ENCODE assay signal across 27 mouse cellular contexts in the genomic region with DNA sequence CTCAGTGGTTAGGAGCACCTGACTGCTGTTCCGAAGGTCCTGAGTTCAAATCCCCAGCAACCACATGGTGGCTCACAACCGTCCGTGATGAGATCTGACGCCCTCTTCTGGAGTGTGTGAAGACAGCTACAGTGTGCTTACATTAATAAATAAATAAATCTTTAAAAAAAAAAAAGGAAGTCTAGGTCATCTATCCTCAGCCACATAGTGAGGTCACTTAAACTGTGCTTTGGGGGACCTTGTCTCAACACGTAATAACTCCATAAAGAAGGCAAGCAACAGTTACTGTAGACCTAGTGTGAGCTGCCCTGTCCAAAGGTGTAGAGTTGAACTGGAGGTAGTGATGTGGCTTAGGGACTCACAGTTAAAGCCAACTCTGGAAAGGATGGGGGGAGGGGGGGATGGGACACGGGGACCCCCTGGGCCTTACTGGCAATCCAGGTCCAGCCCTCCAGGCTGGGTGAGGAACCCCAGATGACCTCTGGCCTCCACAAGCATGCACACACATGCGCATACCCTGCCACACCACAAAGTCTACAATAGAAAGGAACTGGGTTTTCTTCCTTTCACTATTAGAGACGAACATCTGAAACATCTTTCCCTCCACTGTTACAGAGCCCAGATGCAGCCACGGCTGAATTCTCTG. TPM values are rescaled to one million over a fixed set of nuclear protein-coding genes. Genes with fewer than 3 reads are reported as not detected.
A peak's percentile ranks its signal among the peaks of the same experiment; 100 is the strongest.
DNase-seq lines count a peak whose midpoint lies in the region; ATAC-seq and TF ChIP-seq lines count a peak whose summit lies in the region.
"Had no signal": no experiment of that assay in that cellular context is flagged by ENCODE, and none has a peak within 500 bp of the region (broad histone marks: within the 10 kb centered on the region; RNA-seq: fewer than 3 reads in every experiment).

No protein-coding gene starts in this region.

- WGBS in hindbrain, postnatal 0 days = 77% methylated on average over 9 of the region's 9 CpGs
- WGBS in hindbrain, embryonic 16.5 days = 80% methylated on average over 9 of the region's 9 CpGs

- no peak for TF ChIP-seq POLR2A in bone marrow macrophage, adult 2 months (IDR thresholded peaks at IDR 0.05; ENCODE audit: borderline replicate concordance, low read depth, low read length)

- ATAC-seq in hindbrain, postnatal 0 days = no peak
- ATAC-seq in hindbrain, embryonic 16.5 days = no peak
- ATAC-seq: activated CD4-positive, CD25-positive, alpha-beta regulatory T cell, adult 4 months; forebrain, embryonic 15.5 days; midbrain, embryonic 16.5 days had no signal

- H3K27me3 ChIP-seq in hindbrain, postnatal 0 days (ENCODE audit: insufficient read depth, low read length) = no peaks in the 10 kb centered on the region
- no peaks in the 10 kb centered on the region for H3K27me3 ChIP-seq in hindbrain, embryonic 16.5 days (replicated peaks; ENCODE audit: control insufficient read depth, insufficient read depth, low read length)
- H3K27me3 ChIP-seq: forebrain, embryonic 15.5 days; heart, embryonic 12.5 days; kidney, embryonic 15.5 days; limb, embryonic 15.5 days; stomach, embryonic 15.5 days had no signal

- H3K9ac ChIP-seq in hindbrain, postnatal 0 days (replicated peaks; ENCODE audit: low read length) = no peak overlapping the region
- H3K9ac ChIP-seq in hindbrain, embryonic 16.5 days (ENCODE audit: low read depth, low read length) = no peak overlapping the region
- H3K9ac ChIP-seq: forebrain, embryonic 15.5 days; heart, embryonic 12.5 days; kidney, embryonic 15.5 days; limb, embryonic 15.5 days; liver, embryonic 15.5 days; lung, embryonic 14.5 days; stomach, embryonic 15.5 days had no signal

- H3K9me3 ChIP-seq in hindbrain, postnatal 0 days (ENCODE audit: low read length) = no peaks in the 10 kb centered on the region
- H3K9me3 ChIP-seq in hindbrain, embryonic 16.5 days (ENCODE audit: control insufficient read depth, low read length) = no peaks in the 10 kb centered on the region
- H3K9me3 ChIP-seq: forebrain, embryonic 15.5 days; heart, embryonic 12.5 days; hindbrain, embryonic 10.5 days; kidney, embryonic 15.5 days; limb, embryonic 15.5 days; liver, embryonic 15.5 days; stomach, embryonic 15.5 days had no signal

- no peaks in the 10 kb centered on the region for H3K4me1 ChIP-seq in hindbrain, postnatal 0 days (ENCODE audit: insufficient read depth, low read length)
- no peaks in the 10 kb centered on the region for H3K4me1 ChIP-seq in hindbrain, embryonic 16.5 days (ENCODE audit: control insufficient read depth, insufficient read depth, low read depth, low read length)
- peaks cover 11% of the 10 kb centered on the region for H3K4me1 ChIP-seq in bone marrow macrophage, adult 2 months (ENCODE audit: control insufficient read depth, insufficient read depth, low read length)
- H3K4me1 ChIP-seq: forebrain, embryonic 15.5 days; heart, embryonic 12.5 days; hindbrain, embryonic 10.5 days; kidney, embryonic 15.5 days; limb, embryonic 15.5 days; liver, embryonic 15.5 days; stomach, embryonic 15.5 days had no signal

- H3K36me3 ChIP-seq in hindbrain, postnatal 0 days (ENCODE audit: insufficient read depth, low read length) = no peaks in the 10 kb centered on the region
- H3K36me3 ChIP-seq in hindbrain, embryonic 16.5 days (ENCODE audit: control insufficient read depth, insufficient read depth, low read length) = no peaks in the 10 kb centered on the region
- H3K36me3 ChIP-seq: forebrain, embryonic 15.5 days; heart, embryonic 12.5 days; hindbrain, embryonic 10.5 days; kidney, embryonic 15.5 days; limb, embryonic 15.5 days; liver, embryonic 15.5 days; stomach, embryonic 15.5 days had no signal

- no peak for DNase-seq in hindbrain, postnatal 0 days (ENCODE audit: low spot score)
- peak; percentile 71 for DNase-seq in 416B (ENCODE audit: low read depth)
- peak; percentile 18 for DNase-seq in A20 (ENCODE audit: low read depth, low spot score)
- DNase-seq in adrenal gland, adult 8-10 months = no peak
- DNase-seq: adrenal gland, postnatal 10 days; cerebellum, adult 2 months; cerebellum, postnatal 14 days; gastrocnemius, adult 2 months; gastrocnemius, postnatal 36 days; heart, adult 2 months; heart, postnatal 10 days; kidney, adult 18-20 months; kidney, postnatal 4 days; lung, embryonic 14.5 days; right cerebral cortex, postnatal 25 days had no signal

- no peak overlapping the region for H3K4me3 ChIP-seq in hindbrain, postnatal 0 days (ENCODE audit: low read length)
- no peak overlapping the region for H3K4me3 ChIP-seq in hindbrain, embryonic 16.5 days (ENCODE audit: low read length)
- no peak overlapping the region for H3K4me3 ChIP-seq in bone marrow macrophage, adult 2 months (ENCODE audit: insufficient read depth, low read length)
- H3K4me3 ChIP-seq: forebrain, embryonic 15.5 days; gastrocnemius, adult 2 months; heart, adult 2 months; heart, embryonic 12.5 days; hindbrain, embryonic 10.5 days; kidney, embryonic 15.5 days; limb, embryonic 15.5 days; liver, embryonic 15.5 days; stomach, embryonic 15.5 days had no signal

- H3K4me2 ChIP-seq in hindbrain, postnatal 0 days (ENCODE audit: low read depth, low read length) = no peak overlapping the region
- H3K4me2 ChIP-seq in hindbrain, embryonic 16.5 days (ENCODE audit: low read length) = no peak overlapping the region
- H3K4me2 ChIP-seq: forebrain, embryonic 15.5 days; heart, embryonic 12.5 days; kidney, embryonic 15.5 days; limb, embryonic 15.5 days; liver, embryonic 15.5 days; lung, embryonic 14.5 days; midbrain, embryonic 11.5 days; stomach, embryonic 15.5 days had no signal

- 0 out of 2 replicates have a peak, but pooled peaks have one; percentile 3 for TF ChIP-seq CTCF in hindbrain, postnatal 0 days (IDR thresholded peaks at IDR 0.05; ENCODE audit: low read depth)
- peak; percentile 44; the same call in 1 of the 2 replicates for TF ChIP-seq CTCF in bone marrow macrophage, adult 2 months (IDR thresholded peaks at IDR 0.05; ENCODE audit: low read depth, low read length)

- H3K27ac ChIP-seq in hindbrain, postnatal 0 days = no peak overlapping the region
- H3K27ac ChIP-seq in hindbrain, embryonic 16.5 days (ENCODE audit: low read depth, low read length) = no peak overlapping the region
- no peak overlapping the region for H3K27ac ChIP-seq in bone marrow macrophage, adult 2 months (ENCODE audit: insufficient read depth, low read depth, low read length)
- H3K27ac ChIP-seq: forebrain, embryonic 15.5 days; gastrocnemius, adult 2 months; heart, adult 2 months; hindbrain, embryonic 10.5 days; kidney, embryonic 15.5 days; limb, embryonic 15.5 days; liver, embryonic 15.5 days; stomach, embryonic 15.5 days had no signal

RNA-seq across cellular contexts. Expression of gene Scyl1, which starts 6.3 kb away (rescaled TPM):
- 84.1 and 96.6 TPM in 2 replicates for total RNA-seq in hindbrain, postnatal 0 days (2014; rRNA removed)
- polyA plus RNA-seq in hindbrain, postnatal 0 days (2015; fragmentation: Nextera tagmentation; extraction: Ambion mirVana) = 73.3 and 76.2 TPM in 2 replicates
- 83.2 and 93.9 TPM in 2 replicates for polyA plus RNA-seq in hindbrain, embryonic 16.5 days (2015; fragmentation: Nextera tagmentation; extraction: Ambion mirVana)
- polyA plus RNA-seq in bone marrow macrophage, adult 2 months (2012; ENCODE audit: insufficient read depth, insufficient read length, missing spikeins) = 46.7 and 48.3 TPM in 2 replicates
- 100 to 1,000 TPM; 112 to 147 (median 124) TPM for total RNA-seq in adrenal gland, adult 8-10 months (2022)

RNA-seq across cellular contexts. Expression of gene Ltbp3, which starts 36.8 kb away (rescaled TPM):
- 43.0 and 50.2 TPM in 2 replicates for total RNA-seq in hindbrain, postnatal 0 days (2014; rRNA removed)
- 14.0 and 14.4 TPM in 2 replicates for polyA plus RNA-seq in hindbrain, postnatal 0 days (2015; fragmentation: Nextera tagmentation; extraction: Ambion mirVana)
- 11.6 and 15.4 TPM in 2 replicates for polyA plus RNA-seq in hindbrain, embryonic 16.5 days (2015; fragmentation: Nextera tagmentation; extraction: Ambion mirVana)
- 11.4 and 15.7 TPM in 2 replicates for polyA plus RNA-seq in bone marrow macrophage, adult 2 months (2012; ENCODE audit: insufficient read depth, insufficient read length, missing spikeins)
- 100 to 1,000 TPM; 254 to 451 (median 353) TPM for total RNA-seq in adrenal gland, adult 8-10 months (2022)
- polyA plus RNA-seq: activated CD4-positive, CD25-positive, alpha-beta regulatory T cell, adult 4 months had no signal

RNA-seq across cellular contexts. Expression of gene Fam89b, which starts 48.1 kb away (rescaled TPM):
- total RNA-seq in hindbrain, postnatal 0 days (2014; rRNA removed) = 177 and 188 TPM in 2 replicates
- polyA plus RNA-seq in hindbrain, postnatal 0 days (2015; fragmentation: Nextera tagmentation; extraction: Ambion mirVana) = 131 and 140 TPM in 2 replicates
- 118 and 128 TPM in 2 replicates for polyA plus RNA-seq in hindbrain, embryonic 16.5 days (2015; fragmentation: Nextera tagmentation; extraction: Ambion mirVana)
- polyA plus RNA-seq in bone marrow macrophage, adult 2 months (2012; ENCODE audit: insufficient read depth, insufficient read length, missing spikeins) = 167 and 176 TPM in 2 replicates
- 10 to 100 TPM; 56.2 to 62.7 (median 57.0) TPM for total RNA-seq in adrenal gland, adult 8-10 months (2022)

RNA-seq across cellular contexts. Expression of gene Ehbp1l1, which starts 51.4 kb away (rescaled TPM):
- 16.6 and 19.7 TPM in 2 replicates for total RNA-seq in hindbrain, postnatal 0 days (2014; rRNA removed)
- 40.0 and 43.0 TPM in 2 replicates for polyA plus RNA-seq in hindbrain, postnatal 0 days (2015; fragmentation: Nextera tagmentation; extraction: Ambion mirVana)
- polyA plus RNA-seq in hindbrain, embryonic 16.5 days (2015; fragmentation: Nextera tagmentation; extraction: Ambion mirVana) = 21.6 and 29.7 TPM in 2 replicates
- 123 and 125 TPM in 2 replicates for polyA plus RNA-seq in bone marrow macrophage, adult 2 months (2012; ENCODE audit: insufficient read depth, insufficient read length, missing spikeins)
- 10 to 100 TPM; 24.9 to 39.2 (median 32.8) TPM for total RNA-seq in adrenal gland, adult 8-10 months (2022)

Comparison
In these comparisons a context has a peak if more than half of its experiments do, and no peak if none do; other contexts are left out.
1. DNase-seq: peak in 416B (single experiment) and A20 (single experiment); none in hindbrain, postnatal 0 days (single experiment) and adrenal gland, adult 8-10 months (single experiment).